Mouse (Mus musculus) lung, embryonic 16.5 days (tissue): ENCODE measurements around the gene Ndufb10. TPM values are rescaled to one million over a fixed set of nuclear protein-coding genes. Genes with fewer than 3 reads are reported as not detected.

Experiments used
- ATAC-seq: fragments of 200-750 bp; cut with Nextera tagmentation; 2 replicates; pipeline ENCODE4 v1.8.0; 2017; ENCODE audit warnings: low read depth, mild to moderate bottlenecking, moderate library complexity
- H3K27ac ChIP-seq: fragments of 300-500 bp; sonication (generic); 2 replicates; pipeline ENCODE4 v1.5.1; 2014; ENCODE audit warnings: mild to moderate bottlenecking, control low read depth, low read length
- H3K27me3 ChIP-seq: fragments of 300-500 bp; sonication (generic); 2 replicates; pipeline ENCODE4 v1.6.1; 2014; ENCODE audit warnings: low read depth, low read length, mixed read lengths; ENCODE audit not compliant: control insufficient read depth, insufficient read depth
- H3K36me3 ChIP-seq: fragments of 300-500 bp; sonication (generic); 2 replicates; pipeline ENCODE4 v1.6.1; 2014; ENCODE audit warnings: low read length; ENCODE audit not compliant: control insufficient read depth, insufficient read depth
- H3K4me1 ChIP-seq: fragments of 300-500 bp; sonication (generic); replicated peaks from 2 replicates; pipeline ENCODE4 v1.6.1; 2014; ENCODE audit warnings: low read length, mixed read lengths; ENCODE audit not compliant: control insufficient read depth, insufficient read depth
- H3K4me2 ChIP-seq: fragments of 300-500 bp; sonication (generic); 2 replicates; pipeline ENCODE4 v1.6.1; 2014; ENCODE audit warnings: low read depth, low read length, control low read depth
- H3K4me3 ChIP-seq: fragments of 300-500 bp; sonication (generic); 2 replicates; pipeline ENCODE4 v1.5.1; 2014; ENCODE audit warnings: mild to moderate bottlenecking, low read length, control low read depth
- H3K9ac ChIP-seq: fragments of 300-500 bp; sonication (generic); 2 replicates; pipeline ENCODE4 v1.6.1; 2014; ENCODE audit warnings: low read length, control low read depth
- H3K9me3 ChIP-seq: fragments of 300-500 bp; sonication (generic); 2 replicates; pipeline ENCODE4 v1.6.1; 2016; ENCODE audit warnings: low read length; ENCODE audit not compliant: control insufficient read depth
- WGBS: fragments of 180-500 bp; shearing (Covaris S2); extraction: QIAGEN DNeasy Blood & Tissue Kit; methylation state at CpG from one replicate; pipeline ENCODE4 v1.1.7; 2014; 5-methylcytosine and 5-hydroxymethylcytosine counted together
- polyA plus RNA-seq: library from polyadenylated mRNA; unstranded; fragments of >200 nt; fragmentation: Nextera tagmentation; extraction: Ambion mirVana; gene quantifications from 2 replicates; pipeline ENCODE4 v1.2.1, GENCODE M21; 2015

Ndufb10 gene
- polyA plus RNA-seq, 1 experiment from 2014 or later: 204 TPM

DNA sequence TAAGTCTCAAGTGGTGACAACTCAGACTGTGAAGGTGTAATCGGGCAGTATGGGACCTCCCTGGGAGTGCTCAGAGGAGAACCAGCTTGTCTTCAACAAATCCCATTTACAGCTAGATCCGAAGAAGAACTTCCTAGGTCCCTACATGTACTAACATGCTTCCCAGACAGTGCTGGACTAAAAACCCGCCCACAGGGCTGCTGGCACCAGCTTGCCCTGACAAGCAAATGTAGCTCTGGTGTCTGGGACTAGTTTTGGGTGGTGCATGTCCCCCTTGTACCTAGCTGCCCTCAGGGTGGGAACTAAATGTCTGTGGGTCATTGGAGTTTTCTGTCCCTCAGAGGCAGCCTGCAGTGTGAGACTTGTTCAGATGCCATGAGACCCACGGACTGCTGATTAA lies 27.2 kb upstream of the Ndufb10 start:
- ATAC-seq: no peak
- no peaks in the 10 kb centered on the region for H3K36me3 ChIP-seq
- H3K4me3 ChIP-seq: no peak overlapping the region
- no peak overlapping the region for H3K4me2 ChIP-seq
- no peaks in the 10 kb centered on the region for H3K9me3 ChIP-seq
- H3K4me1 ChIP-seq: 0 out of 2 replicates have a peak, but pooled peaks cover 3% of the 10 kb centered on the region
- no peak overlapping the region for H3K9ac ChIP-seq
- 16% methylated on average over 4 of the region's 4 CpGs for WGBS
- H3K27me3 ChIP-seq: peaks cover 55% of the 10 kb centered on the region
- no peak overlapping the region for H3K27ac ChIP-seq

DNA sequence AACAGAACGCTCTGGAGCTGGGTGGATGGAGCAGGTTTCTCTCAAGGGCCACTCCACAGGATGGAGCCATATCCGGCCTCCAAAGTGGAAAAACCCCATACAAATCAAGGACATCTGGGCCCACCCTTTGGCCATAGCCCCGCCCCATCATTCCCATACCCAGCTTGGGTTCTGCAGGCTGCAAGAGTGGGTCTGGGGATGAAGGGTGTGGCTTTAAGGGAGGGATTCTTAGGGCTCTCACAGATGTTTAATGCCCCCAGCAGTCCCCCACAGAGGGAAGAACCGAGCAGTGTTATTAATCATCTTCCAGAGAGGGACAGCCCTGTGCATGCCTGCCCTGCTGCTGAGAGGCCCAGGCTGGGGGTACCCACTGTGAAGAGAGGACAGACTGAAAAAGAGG lies 22.7 kb upstream of the Ndufb10 start:
- Histone ChIP-seq H3K9ac (no peak overlapping the region), H3K27me3 (peaks cover 20% of the 10 kb centered on the region), H3K4me2 (no peak overlapping the region), H3K4me1 (no peaks in the 10 kb centered on the region), H3K9me3 (no peaks in the 10 kb centered on the region), H3K4me3 (no peak overlapping the region), H3K36me3 (no peaks in the 10 kb centered on the region), H3K27ac (no peak overlapping the region)
- WGBS: 33% methylated on average over 4 of the region's 4 CpGs
- 0 out of 2 replicates have a peak, but pooled peaks have one; percentile 24 for ATAC-seq

DNA sequence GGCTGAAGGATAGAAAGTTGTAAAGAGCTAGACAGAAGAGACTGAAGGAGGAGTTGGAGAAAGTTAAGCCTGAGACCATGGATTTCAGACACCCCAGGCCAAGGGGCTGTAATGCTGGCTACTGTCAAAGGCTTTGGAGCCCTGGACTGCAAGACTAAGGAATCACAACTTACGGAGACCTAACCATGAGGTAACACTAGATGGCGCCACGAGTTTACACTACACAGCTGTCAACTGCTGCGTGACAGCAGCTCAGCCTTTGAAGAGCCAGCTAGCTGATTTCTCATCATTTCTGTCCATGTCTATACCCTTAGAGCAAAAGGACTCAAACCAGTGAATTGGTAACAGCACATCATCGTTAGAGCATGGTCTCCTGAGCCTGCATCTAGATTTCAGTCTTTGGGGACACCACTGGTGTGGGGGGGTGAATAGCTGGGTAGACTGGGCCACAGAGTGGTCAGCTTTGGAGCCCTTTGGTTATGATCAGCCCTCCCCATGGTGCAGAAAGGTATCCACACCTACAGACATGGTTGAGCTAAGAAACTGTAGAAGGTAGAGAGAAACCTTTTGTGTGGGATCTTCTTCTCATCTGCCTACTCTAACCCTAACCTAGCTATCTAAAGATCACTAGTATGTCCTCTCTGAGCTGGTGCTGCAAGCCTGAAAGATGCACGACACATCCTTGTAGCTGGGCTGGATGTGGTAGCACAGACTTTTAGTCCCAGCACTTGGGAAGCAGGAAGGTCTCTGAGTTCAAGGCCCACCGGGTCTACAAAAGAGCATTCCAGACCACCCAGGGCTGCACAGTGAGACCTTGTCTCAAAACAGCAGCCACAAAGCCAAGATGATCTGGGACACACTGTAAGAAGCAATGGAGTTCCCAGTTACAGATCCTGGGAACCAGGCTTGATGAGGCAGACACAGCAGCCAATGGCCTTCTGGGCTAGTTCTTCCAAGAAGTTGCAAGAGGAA lies 21.5 kb upstream of the Ndufb10 start:
- 19% methylated on average over 7 of the region's 7 CpGs for WGBS
- peak; percentile 83 for ATAC-seq
- no peaks in the 10 kb centered on the region for H3K9me3 ChIP-seq
- no peak overlapping the region for H3K27ac ChIP-seq
- no peak overlapping the region for H3K4me2 ChIP-seq
- peaks cover 2% of the 10 kb centered on the region; the same call in 1 of the 2 replicates for H3K36me3 ChIP-seq
- peaks cover 10% of the 10 kb centered on the region for H3K27me3 ChIP-seq
- H3K9ac ChIP-seq: no peak overlapping the region
- no peak overlapping the region for H3K4me3 ChIP-seq
- no peaks in the 10 kb centered on the region for H3K4me1 ChIP-seq

DNA sequence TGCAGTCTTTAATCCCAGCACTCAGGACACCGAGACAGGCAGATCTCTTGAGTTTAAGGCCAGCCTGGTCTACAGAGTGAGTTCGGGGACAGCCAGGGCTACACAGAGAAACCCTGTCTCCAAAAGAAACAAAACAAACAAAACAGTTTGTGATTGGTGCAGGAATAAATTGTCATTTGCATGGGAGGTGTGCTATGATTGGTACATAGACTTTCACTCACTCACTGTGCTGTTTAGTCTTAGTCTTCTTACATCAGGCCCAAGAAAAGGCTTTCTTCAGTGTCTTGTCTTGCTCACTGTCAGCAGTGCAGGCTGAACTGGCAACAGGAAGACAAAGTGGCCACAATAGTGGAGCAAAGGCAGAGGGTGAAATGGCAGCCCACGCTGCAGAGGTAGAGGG lies 20.1 kb upstream of the Ndufb10 start:
- Histone ChIP-seq H3K9me3 (no peaks in the 10 kb centered on the region), H3K4me2 (no peak overlapping the region), H3K4me1 (no peaks in the 10 kb centered on the region), H3K4me3 (no peak overlapping the region), H3K36me3 (peaks cover 7% of the 10 kb centered on the region), H3K27ac (no peak overlapping the region), H3K27me3 (no peaks in the 10 kb centered on the region), H3K9ac (no peak overlapping the region)
- no peak for ATAC-seq
- 62% methylated on average over 3 of the region's 3 CpGs for WGBS

DNA sequence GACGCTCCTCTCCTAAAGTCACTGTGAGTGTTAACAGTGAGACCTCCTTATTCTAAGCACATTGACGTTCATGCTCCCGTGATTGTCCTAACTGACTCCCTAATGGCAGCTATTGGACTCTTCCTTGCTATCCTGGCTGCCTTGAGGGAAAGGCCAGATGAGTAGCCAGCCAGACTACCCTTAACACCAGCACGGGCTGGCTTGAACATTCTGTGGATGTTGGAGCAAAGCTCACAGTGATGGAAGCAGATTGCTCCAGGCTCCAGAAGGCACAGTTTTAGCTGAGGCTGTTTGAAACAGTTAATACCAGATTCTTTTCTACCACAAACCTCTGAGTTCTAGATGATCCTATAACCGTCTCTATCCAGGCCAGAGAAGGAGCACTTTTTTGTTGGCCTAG lies 19.6 kb upstream of the Ndufb10 start:
- H3K27me3 ChIP-seq: no peaks in the 10 kb centered on the region
- H3K27ac ChIP-seq: no peak overlapping the region
- no peaks in the 10 kb centered on the region for H3K4me1 ChIP-seq
- H3K9ac ChIP-seq: no peak overlapping the region
- H3K4me2 ChIP-seq: no peak overlapping the region
- ATAC-seq: no peak
- no peaks in the 10 kb centered on the region for H3K9me3 ChIP-seq
- WGBS: 64% methylated on average over 5 of the region's 5 CpGs
- H3K36me3 ChIP-seq: peaks cover 7% of the 10 kb centered on the region
- H3K4me3 ChIP-seq: no peak overlapping the region

DNA sequence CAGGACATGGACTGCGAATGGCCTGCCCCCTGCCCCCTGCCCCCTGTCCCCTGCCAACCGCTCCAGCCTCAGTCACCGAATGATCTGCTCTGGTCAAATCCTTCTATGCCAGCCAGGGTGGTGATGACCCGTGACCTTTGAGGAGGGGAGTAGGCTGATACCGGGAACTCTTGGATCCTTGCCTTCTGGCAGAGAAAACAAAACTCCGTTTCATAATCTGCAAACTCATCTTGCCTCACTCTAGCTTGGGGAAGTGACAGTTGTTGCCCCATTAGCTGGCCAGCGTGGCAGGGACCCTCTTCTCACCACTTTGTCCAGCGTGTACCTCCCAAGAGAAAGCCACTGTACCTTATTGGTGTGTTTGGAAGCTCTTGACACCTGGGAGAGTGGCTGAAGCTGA lies 18.0 kb upstream of the Ndufb10 start:
- H3K4me2 ChIP-seq: no peak overlapping the region
- H3K4me1 ChIP-seq: peaks cover 4% of the 10 kb centered on the region
- WGBS: 70% methylated on average over 8 of the region's 8 CpGs
- H3K27me3 ChIP-seq: no peaks in the 10 kb centered on the region
- peaks cover 7% of the 10 kb centered on the region for H3K36me3 ChIP-seq
- no peak for ATAC-seq
- no peak overlapping the region for H3K27ac ChIP-seq
- no peaks in the 10 kb centered on the region for H3K9me3 ChIP-seq
- no peak overlapping the region for H3K4me3 ChIP-seq
- no peak overlapping the region for H3K9ac ChIP-seq

DNA sequence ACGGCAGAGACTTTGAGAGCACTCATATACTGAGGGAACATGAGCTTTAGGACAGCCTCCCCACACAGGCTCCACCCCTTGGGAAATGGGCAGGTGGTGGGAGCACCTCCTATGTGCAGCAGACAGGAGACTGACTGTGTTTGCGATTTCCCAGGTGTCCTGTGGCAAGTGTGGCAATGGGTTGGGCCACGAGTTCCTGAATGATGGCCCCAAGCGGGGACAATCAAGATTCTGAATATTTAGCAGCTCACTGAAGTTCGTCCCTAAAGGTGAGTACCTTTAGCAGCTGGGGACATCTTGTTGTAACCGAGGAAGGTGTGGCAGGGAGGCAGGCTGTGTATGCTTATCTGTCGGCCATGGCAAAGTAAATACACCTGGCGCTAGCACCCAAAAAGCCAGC lies 15.6 kb upstream of the Ndufb10 start:
- 71% methylated on average over 8 of the region's 8 CpGs for WGBS
- H3K36me3 ChIP-seq: peaks cover 7% of the 10 kb centered on the region

DNA sequence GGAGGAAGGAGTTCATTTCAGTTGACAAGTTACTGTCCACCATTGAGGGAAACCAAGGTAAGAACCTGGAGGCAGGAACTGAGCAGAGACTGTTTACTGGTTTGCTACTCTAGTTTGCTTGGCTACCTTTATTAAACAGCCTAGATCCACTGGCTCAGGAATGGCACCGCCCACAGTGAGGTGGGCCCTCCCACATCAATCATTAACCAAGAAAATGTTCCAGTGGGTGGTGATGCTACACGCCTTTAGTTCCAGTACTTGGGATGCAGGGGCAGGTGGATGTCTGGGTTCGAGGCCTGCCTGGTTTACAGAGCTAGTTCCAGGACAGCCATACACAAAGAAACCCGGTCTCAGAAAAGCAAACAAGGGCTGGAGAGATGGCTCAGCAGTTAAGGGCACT lies 14.0 kb upstream of the Ndufb10 start:
- H3K27me3 ChIP-seq: no peaks in the 10 kb centered on the region
- ATAC-seq: no peak
- WGBS: 72% methylated on average over 4 of the region's 4 CpGs
- H3K4me1 ChIP-seq: peaks cover 11% of the 10 kb centered on the region
- H3K9ac ChIP-seq: no peak overlapping the region
- H3K36me3 ChIP-seq: peaks cover 7% of the 10 kb centered on the region
- no peak overlapping the region for H3K27ac ChIP-seq
- H3K9me3 ChIP-seq: no peaks in the 10 kb centered on the region
- H3K4me2 ChIP-seq: no peak overlapping the region
- no peak overlapping the region for H3K4me3 ChIP-seq

More for the DNA sequence above, 15.6 kb upstream of the Ndufb10 start:
- H3K27me3 ChIP-seq: no peaks in the 10 kb centered on the region
- H3K4me1 ChIP-seq: peaks cover 11% of the 10 kb centered on the region
- H3K4me3 ChIP-seq: no peak overlapping the region
- H3K9ac ChIP-seq: no peak overlapping the region
- H3K27ac ChIP-seq: no peak overlapping the region
- ATAC-seq: no peak
- no peaks in the 10 kb centered on the region for H3K9me3 ChIP-seq
- no peak overlapping the region for H3K4me2 ChIP-seq

DNA sequence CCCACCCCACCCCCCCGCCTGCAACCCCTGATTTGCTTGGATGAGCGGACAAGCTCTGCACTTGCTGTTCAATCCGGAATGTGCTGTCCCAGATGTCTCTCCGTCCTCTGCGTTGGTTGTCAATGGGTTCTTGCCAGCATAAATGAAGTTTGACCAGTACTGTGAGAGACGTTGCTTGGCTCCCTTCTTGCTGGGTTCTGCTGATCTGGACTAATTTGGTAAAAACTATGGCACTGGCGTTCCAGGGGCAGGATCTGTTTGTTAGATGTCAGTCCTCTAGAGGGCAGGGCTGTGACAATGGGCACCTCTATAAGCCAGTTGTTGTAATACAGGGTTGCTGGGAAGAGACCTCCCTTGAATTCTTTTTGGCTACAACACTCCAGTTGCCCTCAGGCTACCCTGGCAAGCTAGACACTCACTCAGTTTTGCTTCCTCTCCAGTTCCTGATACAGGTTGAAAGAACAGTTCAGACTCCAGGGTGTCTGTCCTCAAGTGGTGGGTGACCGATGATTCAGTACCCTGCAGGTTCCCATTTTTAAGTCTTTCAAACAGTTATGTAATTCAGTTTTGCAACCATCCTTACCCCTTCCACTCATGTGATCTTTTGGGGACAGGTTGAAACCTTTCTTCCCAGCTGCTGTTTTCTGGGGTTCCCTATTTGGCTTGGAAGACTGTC lies 13.0 kb upstream of the Ndufb10 start:
- H3K4me2 ChIP-seq: peak overlapping the region; percentile 76
- no peak for ATAC-seq
- peak overlapping the region; percentile 74 for H3K9ac ChIP-seq
- H3K36me3 ChIP-seq: peaks cover 7% of the 10 kb centered on the region
- 18% methylated on average over 8 of the region's 8 CpGs for WGBS
- peak overlapping the region; percentile 67 for H3K4me3 ChIP-seq
- no peak overlapping the region for H3K27ac ChIP-seq
- H3K27me3 ChIP-seq: no peaks in the 10 kb centered on the region
- peaks cover 11% of the 10 kb centered on the region for H3K4me1 ChIP-seq
- H3K9me3 ChIP-seq: no peaks in the 10 kb centered on the region
